Mouse (Mus musculus): ENCODE results near the gene Timp2. TPM values are rescaled to one million over a fixed set of nuclear protein-coding genes. Genes with fewer than 3 reads are reported as not detected.
"Not testable (repeated sequence)": the region's sequence is repeated elsewhere in the genome, so short reads cannot be mapped to it uniquely, and the experiment has no call there.

The Timp2 gene
- polyA plus RNA-seq, 1 experiment from 2014 or later = 49.4 TPM

- Histone ChIP-seq H3K4me2 (replicated peaks) (no peak overlapping the region), H3K36me3 (peaks cover 38% of the 10 kb centered on the region; the same call in 1 of the 2 replicates), H3K4me1 (no peaks in the 10 kb centered on the region), H3K4me3 (no peak overlapping the region), H3K9ac (replicated peaks) (no peak overlapping the region), H3K9me3 (no peaks in the 10 kb centered on the region), H3K27ac (replicated peaks) (no peak overlapping the region), H3K27me3 (no peaks in the 10 kb centered on the region)
- WGBS = 91% methylated on average over 8 of the region's 8 CpGs
- ATAC-seq (ENCODE audit: low FRiP score, low read depth) = no peak
Observed at GRCm38 (mm10) chr11:118316231-118316806, 39.2 kb downstream of the Timp2 start.

- Histone ChIP-seq H3K4me1 (no peaks in the 10 kb centered on the region), H3K4me2 (replicated peaks) (no peak overlapping the region), H3K27me3 (no peaks in the 10 kb centered on the region), H3K4me3 (no peak overlapping the region), H3K27ac (replicated peaks) (no peak overlapping the region), H3K9ac (replicated peaks) (no peak overlapping the region), H3K9me3 (peaks cover 5% of the 10 kb centered on the region; the same call in 1 of the 2 replicates), H3K36me3 (peaks cover 46% of the 10 kb centered on the region)
- 85% methylated on average over 6 of the region's 6 CpGs for WGBS
- ATAC-seq (ENCODE audit: low FRiP score, low read depth) = no peak
Observed at GRCm38 (mm10) chr11:118312132-118312723, 43.3 kb downstream of the Timp2 start.

DNA sequence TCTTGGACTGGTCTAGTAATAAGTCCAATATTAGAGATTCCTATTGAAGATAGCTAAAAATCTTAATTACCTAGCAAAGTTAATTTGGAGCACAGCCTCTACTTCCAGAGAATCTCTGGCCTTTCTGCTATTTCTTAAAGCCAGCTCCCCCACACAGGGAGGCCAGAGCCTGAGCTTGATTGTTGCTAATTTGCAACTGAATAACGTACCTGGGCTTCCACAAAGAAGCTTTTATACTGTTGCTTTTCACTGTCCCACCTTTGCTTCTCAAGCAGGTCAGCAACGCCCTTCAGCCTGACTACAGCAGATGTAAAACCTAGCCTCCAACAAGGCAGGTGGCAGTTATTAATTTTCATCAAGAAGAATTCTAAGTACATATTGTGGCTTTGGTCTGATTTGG lies 47.6 kb downstream of the Timp2 start:
- H3K4me3 ChIP-seq; H3K9me3 ChIP-seq; H3K4me1 ChIP-seq; ATAC-seq (ENCODE audit: low FRiP score, low read depth); H3K9ac ChIP-seq (replicated peaks); H3K4me2 ChIP-seq (replicated peaks); H3K27me3 ChIP-seq; H3K27ac ChIP-seq (replicated peaks): not testable (repeated sequence)
- peaks cover 40% of the 10 kb centered on the region for H3K36me3 ChIP-seq
- WGBS = 94% methylated on average over 2 of the region's 2 CpGs

GRCm38 (mm10) chr11:118303959-118304358 lies 51.6 kb downstream of the Timp2 start:
- not testable (repeated sequence) for H3K27me3 ChIP-seq; H3K4me3 ChIP-seq; H3K9me3 ChIP-seq; H3K4me2 ChIP-seq (replicated peaks); H3K9ac ChIP-seq (replicated peaks); H3K27ac ChIP-seq (replicated peaks); H3K4me1 ChIP-seq; ATAC-seq (ENCODE audit: low FRiP score, low read depth)
- H3K36me3 ChIP-seq = peaks cover 25% of the 10 kb centered on the region
- 93% methylated on average over 4 of the region's 4 CpGs for WGBS

- Histone ChIP-seq H3K27me3 (no peaks in the 10 kb centered on the region), H3K9ac (replicated peaks) (no peak overlapping the region), H3K36me3 (peaks cover 13% of the 10 kb centered on the region; the same call in 1 of the 2 replicates), H3K4me2 (replicated peaks) (no peak overlapping the region), H3K27ac (replicated peaks) (no peak overlapping the region), H3K9me3 (no peaks in the 10 kb centered on the region), H3K4me1 (no peaks in the 10 kb centered on the region), H3K4me3 (no peak overlapping the region)
- whole genome bisulfite sequencing = 91% methylated on average over 2 of the region's 2 CpGs
- ATAC-seq (ENCODE audit: low FRiP score, low read depth) = no peak
Observed at GRCm38 (mm10) chr11:118298810-118299209, 56.7 kb downstream of the Timp2 start.

DNA sequence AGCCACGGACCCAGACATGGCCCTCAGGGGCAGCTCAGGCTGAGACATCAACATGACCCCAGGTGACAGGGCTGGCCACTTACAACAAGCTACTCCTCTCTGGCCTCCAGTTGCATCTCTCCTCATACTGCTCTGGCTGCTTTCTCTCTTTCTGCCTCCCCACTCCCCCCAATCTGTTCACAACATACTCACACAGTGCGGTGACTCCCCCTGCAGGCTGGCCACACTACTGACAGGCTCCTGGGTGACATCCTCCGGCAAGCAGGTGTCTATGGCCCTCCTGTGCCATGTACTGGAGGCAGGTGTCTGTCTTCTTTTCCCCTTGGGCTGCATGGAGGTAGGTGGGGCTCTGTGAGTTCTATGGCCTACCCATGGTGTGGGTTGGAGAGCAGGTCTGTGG lies 57.6 kb downstream of the Timp2 start:
- H3K27ac ChIP-seq (replicated peaks) = no peak overlapping the region
- no peaks in the 10 kb centered on the region for H3K9me3 ChIP-seq
- no peak overlapping the region for H3K9ac ChIP-seq (replicated peaks)
- 84% methylated on average over 3 of the region's 3 CpGs for WGBS
- no peak for ATAC-seq (ENCODE audit: low FRiP score, low read depth)
- no peak overlapping the region for H3K4me3 ChIP-seq
- H3K27me3 ChIP-seq = no peaks in the 10 kb centered on the region
- H3K4me1 ChIP-seq = peaks cover under 1% of the 10 kb centered on the region; the same call in 1 of the 2 replicates
- H3K4me2 ChIP-seq (replicated peaks) = no peak overlapping the region
- H3K36me3 ChIP-seq = peaks cover 6% of the 10 kb centered on the region; the same call in 1 of the 2 replicates

GRCm38 (mm10) chr11:118295026-118295425 lies 60.5 kb downstream of the Timp2 start:
- WGBS = 68% methylated on average over 2 of the region's 2 CpGs
- H3K27ac ChIP-seq (replicated peaks) = no peak overlapping the region
- H3K27me3 ChIP-seq = no peaks in the 10 kb centered on the region
- peaks cover 11% of the 10 kb centered on the region; the same call in 1 of the 2 replicates for H3K4me1 ChIP-seq
- no peak overlapping the region for H3K9ac ChIP-seq (replicated peaks)
- no peak for ATAC-seq (ENCODE audit: low FRiP score, low read depth)
- H3K36me3 ChIP-seq = no peaks in the 10 kb centered on the region
- H3K4me2 ChIP-seq (replicated peaks) = no peak overlapping the region
- no peak overlapping the region for H3K4me3 ChIP-seq
- H3K9me3 ChIP-seq = no peaks in the 10 kb centered on the region

GRCm38 (mm10) chr11:118292671-118293070 lies 62.9 kb downstream of the Timp2 start:
- 60% methylated on average over 6 of the region's 6 CpGs for WGBS
- no peak overlapping the region for H3K4me3 ChIP-seq
- ATAC-seq (ENCODE audit: low FRiP score, low read depth) = no peak
- H3K9ac ChIP-seq (replicated peaks) = no peak overlapping the region
- peaks cover 26% of the 10 kb centered on the region for H3K4me1 ChIP-seq
- no peaks in the 10 kb centered on the region for H3K27me3 ChIP-seq
- no peaks in the 10 kb centered on the region for H3K9me3 ChIP-seq
- 0 out of 2 replicates have a peak overlapping the region, but pooled peaks have one; percentile 25 for H3K27ac ChIP-seq (replicated peaks)
- no peak overlapping the region for H3K4me2 ChIP-seq (replicated peaks)
- H3K36me3 ChIP-seq = no peaks in the 10 kb centered on the region

- no peaks in the 10 kb centered on the region for H3K9me3 ChIP-seq
- peak within 1 kb of the TSS; percentile 78 for H3K9ac ChIP-seq (replicated peaks)
- peak; percentile 98 for ATAC-seq (ENCODE audit: low FRiP score, low read depth)
- no peaks in the 10 kb centered on the region for H3K27me3 ChIP-seq
- H3K4me1 ChIP-seq = peaks cover 26% of the 10 kb centered on the region
- 1% methylated on average over 68 of the region's 68 CpGs for WGBS
- H3K27ac ChIP-seq (replicated peaks) = peak within 1 kb of the TSS; percentile 77
- H3K4me3 ChIP-seq = peak within 1 kb of the TSS; percentile 71
- H3K4me2 ChIP-seq (replicated peaks) = peak within 1 kb of the TSS; percentile 92
- H3K36me3 ChIP-seq = peaks cover 12% of the 10 kb centered on the region
Observed at GRCm38 (mm10) chr11:118289999-118290889, 65.3 kb downstream of the Timp2 start, which contains the start of gene Usp36. Gene Usp36 (minus strand): TSS chr11:118290244.

DNA sequence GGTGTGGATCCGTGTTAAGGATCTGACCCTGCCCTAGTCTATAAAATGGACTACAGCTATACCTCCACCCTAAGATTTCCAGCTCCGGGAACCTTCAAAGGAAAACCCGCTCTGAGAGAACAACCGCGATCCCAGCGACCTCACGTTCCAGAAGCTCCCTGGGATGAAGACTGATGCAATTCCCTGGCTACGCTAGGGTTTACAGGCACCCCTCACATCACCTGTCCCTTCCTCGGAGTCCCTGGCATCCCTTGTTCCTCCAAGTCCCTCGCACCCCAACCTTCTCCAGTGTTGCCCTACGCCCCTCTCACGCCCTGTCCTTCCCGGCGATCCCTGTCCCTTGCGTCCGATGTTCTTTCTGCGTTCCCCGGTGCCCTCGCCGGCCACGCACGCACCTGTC lies 66.0 kb downstream of the Timp2 start:
- Histone ChIP-seq H3K4me1 (peaks cover 26% of the 10 kb centered on the region), H3K27me3 (no peaks in the 10 kb centered on the region), H3K4me2 (replicated peaks) (peak overlapping the region; percentile 92), H3K4me3 (peak overlapping the region; percentile 71), H3K36me3 (peaks cover 19% of the 10 kb centered on the region), H3K9me3 (no peaks in the 10 kb centered on the region), H3K9ac (replicated peaks) (peak overlapping the region; percentile 78), H3K27ac (replicated peaks) (peak overlapping the region; percentile 62)
- no peak; the same call in 1 of the 2 replicates for ATAC-seq (ENCODE audit: low FRiP score, low read depth)
- WGBS = under 1% methylated on average over 22 of the region's 22 CpGs

DNA sequence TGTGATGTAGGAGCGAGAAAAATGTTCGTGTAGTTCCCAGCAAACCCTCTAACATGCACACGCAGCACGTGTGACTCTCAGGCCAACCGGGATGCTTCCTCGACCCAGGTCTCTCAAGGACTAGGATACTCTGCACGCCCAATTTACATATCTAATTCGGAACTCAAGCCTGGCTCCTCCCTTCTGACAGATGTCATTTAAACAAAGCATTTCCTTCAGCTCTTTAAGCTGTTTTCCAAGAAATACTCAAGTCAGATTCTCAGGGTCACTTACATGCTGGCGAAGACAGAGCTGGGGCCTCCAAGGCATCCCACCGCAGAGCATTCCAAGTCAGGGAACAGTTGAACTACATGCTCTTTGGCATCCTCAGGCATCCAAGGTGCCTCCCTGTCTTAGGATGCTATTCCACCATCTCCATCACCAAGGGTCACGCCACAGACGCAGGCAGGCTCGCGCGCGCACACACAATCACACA lies 66.5 kb downstream of the Timp2 start:
- peak overlapping the region; percentile 78 for H3K9ac ChIP-seq (replicated peaks)
- WGBS = 1% methylated on average over 16 of the region's 16 CpGs
- H3K4me1 ChIP-seq = peaks cover 26% of the 10 kb centered on the region
- H3K4me3 ChIP-seq = peak overlapping the region; percentile 71
- no peaks in the 10 kb centered on the region for H3K9me3 ChIP-seq
- H3K27ac ChIP-seq (replicated peaks) = no peak overlapping the region
- H3K4me2 ChIP-seq (replicated peaks) = peak overlapping the region; percentile 92
- ATAC-seq (ENCODE audit: low FRiP score, low read depth) = no peak
- no peaks in the 10 kb centered on the region for H3K27me3 ChIP-seq
- H3K36me3 ChIP-seq = peaks cover 24% of the 10 kb centered on the region

DNA sequence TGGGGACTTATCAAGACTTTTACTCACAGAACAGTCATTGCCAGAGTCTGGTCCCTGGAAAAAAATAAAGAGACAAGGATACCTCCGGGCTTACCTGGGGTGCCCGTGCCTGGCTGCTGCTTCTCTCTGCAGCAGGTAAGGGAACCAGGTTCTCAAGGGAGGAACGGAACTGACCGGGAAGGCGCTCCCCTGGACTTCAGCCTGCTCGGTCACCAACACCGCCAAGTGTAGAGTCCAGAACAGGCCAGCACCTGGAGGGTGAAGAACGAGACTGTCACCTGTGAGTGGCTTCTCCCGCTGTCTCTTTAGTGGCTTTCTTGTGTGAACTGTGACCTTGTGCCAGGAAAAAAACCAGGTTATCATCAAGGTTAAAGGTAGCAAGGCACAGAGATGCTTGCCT lies 68.0 kb downstream of the Timp2 start:
- no peak overlapping the region for H3K27ac ChIP-seq (replicated peaks)
- no peak overlapping the region; the same call in 1 of the 2 replicates for H3K9ac ChIP-seq (replicated peaks)
- ATAC-seq (ENCODE audit: low FRiP score, low read depth) = no peak
- peaks cover 38% of the 10 kb centered on the region for H3K36me3 ChIP-seq
- H3K4me1 ChIP-seq = peaks cover 22% of the 10 kb centered on the region
- no peak overlapping the region for H3K4me2 ChIP-seq (replicated peaks)
- no peak overlapping the region for H3K4me3 ChIP-seq
- H3K27me3 ChIP-seq = no peaks in the 10 kb centered on the region
- WGBS = 95% methylated on average over 9 of the region's 9 CpGs
- no peaks in the 10 kb centered on the region for H3K9me3 ChIP-seq
